Mouse (Mus musculus) cerebral cortex, adult 2 months (tissue): ENCODE data around the gene Kat6b.

ENCODE experiments used
- WGBS: fragments of 180-500 bp; shearing (Covaris S2); methylation state at CpG from one replicate; pipeline ENCODE4 v1.1.7; 2018; 5-methylcytosine and 5-hydroxymethylcytosine counted together

Gene Kat6b

GRCm38 (mm10) chr14:21662465-21663142, 181.4 kb downstream of the Kat6b start:
- 66% methylated on average over 8 of the region's 8 CpGs for WGBS

- WGBS, result 82% methylated on average over 11 of the region's 11 CpGs
These were observed 188.0 kb downstream of the Kat6b start for GRCm38 (mm10) chr14:21669218-21669617.

GRCm38 (mm10) chr14:21669633-21670421, 188.6 kb downstream of the Kat6b start:
- WGBS, result 55% methylated on average over 11 of the region's 11 CpGs

GRCm38 (mm10) chr14:21670422-21671006, 189.3 kb downstream of the Kat6b start:
- WGBS, result 67% methylated on average over 15 of the region's 15 CpGs

- WGBS, result 79% methylated on average over 4 of the region's 4 CpGs
These were observed 191.9 kb downstream of the Kat6b start for GRCm38 (mm10) chr14:21673100-21673499.

- WGBS, result 33% methylated on average over 5 of the region's 5 CpGs
These were observed 193.2 kb downstream of the Kat6b start for GRCm38 (mm10) chr14:21674471-21674870.

- 47% methylated on average over 2 of the region's 2 CpGs for WGBS
These were observed 195.0 kb downstream of the Kat6b start for GRCm38 (mm10) chr14:21676223-21676622.

- 51% methylated on average over 7 of the region's 7 CpGs for WGBS
These were observed 197.5 kb downstream of the Kat6b start for GRCm38 (mm10) chr14:21678509-21679285.

- WGBS, result 51% methylated on average over 8 of the region's 8 CpGs
These were observed 198.5 kb downstream of the Kat6b start for GRCm38 (mm10) chr14:21679631-21680201.

- WGBS, result 26% methylated on average over 9 of the region's 9 CpGs
These were observed 201.5 kb downstream of the Kat6b start for GRCm38 (mm10) chr14:21682681-21683129.

- WGBS, result 90% methylated on average over 4 of the region's 4 CpGs
These were observed 202.6 kb downstream of the Kat6b start for GRCm38 (mm10) chr14:21683834-21684233.

GRCm38 (mm10) chr14:21685411-21686146, 204.3 kb downstream of the Kat6b start:
- 74% methylated on average over 10 of the region's 10 CpGs for WGBS

- 31% methylated on average over 49 of the region's 49 CpGs for WGBS
These were observed 205.4 kb downstream of the Kat6b start for GRCm38 (mm10) chr14:21686376-21687279.

- WGBS, result 66% methylated on average over 3 of the region's 3 CpGs
These were observed 209.8 kb downstream of the Kat6b start for GRCm38 (mm10) chr14:21691070-21691469.

- 69% methylated on average over 6 of the region's 6 CpGs for WGBS
These were observed 213.8 kb downstream of the Kat6b start for GRCm38 (mm10) chr14:21695020-21695419.

- WGBS, result 95% methylated on average over 7 of the region's 7 CpGs
These were observed 215.1 kb downstream of the Kat6b start for GRCm38 (mm10) chr14:21696186-21696830.

- 95% methylated on average over 8 of the region's 8 CpGs for WGBS
These were observed 221.5 kb downstream of the Kat6b start for GRCm38 (mm10) chr14:21702691-21703090.

- 34% methylated on average over 5 of the region's 5 CpGs for WGBS
These were observed 222.0 kb downstream of the Kat6b start for GRCm38 (mm10) chr14:21703255-21703654.

- WGBS, result 73% methylated on average over 2 of the region's 2 CpGs
These were observed 224.2 kb downstream of the Kat6b start for GRCm38 (mm10) chr14:21705462-21705861.
